Mouse (Mus musculus) heart, embryonic 16.5 days (tissue): ENCODE results near the gene Kif2c. TPM values are rescaled to one million over a fixed set of nuclear protein-coding genes. Genes with fewer than 3 reads are reported as not detected.

Experiments used
- ATAC-seq: fragments of 200-750 bp; cut with Nextera tagmentation; replicated peaks from 2 replicates; pipeline ENCODE4 v1.8.0; 2017; ENCODE audit warnings: moderate number of reproducible peaks; ENCODE audit not compliant: insufficient read depth, low FRiP score; ENCODE audit errors: extremely low read depth
- H3K27ac ChIP-seq: fragments of 300-500 bp; sonication (generic); 2 replicates; pipeline ENCODE4 v1.5.1; 2014; ENCODE audit warnings: mild to moderate bottlenecking, low read length, control low read depth, moderate library complexity
- H3K27me3 ChIP-seq: fragments of 300-500 bp; sonication (generic); 2 replicates; pipeline ENCODE4 v1.6.1; 2014; ENCODE audit warnings: low read length, mixed read lengths; ENCODE audit not compliant: control insufficient read depth, insufficient read depth
- H3K36me3 ChIP-seq: fragments of 300-500 bp; sonication (generic); 2 replicates; pipeline ENCODE4 v1.6.1; 2014; ENCODE audit not compliant: control insufficient read depth, insufficient read depth
- H3K4me1 ChIP-seq: fragments of 300-500 bp; sonication (generic); 2 replicates; pipeline ENCODE4 v1.6.1; 2014; ENCODE audit warnings: low read length, mixed read lengths; ENCODE audit not compliant: control insufficient read depth, insufficient read depth
- H3K4me2 ChIP-seq: fragments of 300-500 bp; sonication (generic); 2 replicates; pipeline ENCODE4 v1.6.1; 2014; ENCODE audit warnings: low read depth, mild to moderate bottlenecking, control low read depth, low read length
- H3K4me3 ChIP-seq: fragments of 300-500 bp; sonication (generic); 2 replicates; pipeline ENCODE4 v1.5.1; 2014; ENCODE audit warnings: mild to moderate bottlenecking, control low read depth, low read length
- H3K9ac ChIP-seq: fragments of 300-500 bp; sonication (generic); 2 replicates; pipeline ENCODE4 v1.6.1; 2014; ENCODE audit warnings: low read length, control low read depth
- H3K9me3 ChIP-seq: fragments of 300-500 bp; sonication (generic); replicated peaks from 2 replicates; pipeline ENCODE4 v1.6.1; 2016; ENCODE audit warnings: low read length; ENCODE audit not compliant: control insufficient read depth
- WGBS: fragments of 180-500 bp; shearing (Covaris S2); extraction: QIAGEN DNeasy Blood & Tissue Kit; methylation state at CpG from one replicate; pipeline ENCODE4 v1.1.7; 2014; 5-methylcytosine and 5-hydroxymethylcytosine counted together
- polyA plus RNA-seq: library from polyadenylated mRNA; unstranded; fragments of >200 nt; fragmentation: Nextera tagmentation; extraction: Ambion mirVana; gene quantifications from 2 replicates; pipeline ENCODE4 v1.2.1, GENCODE M21; 2015

The Kif2c gene
- polyA plus RNA-seq, 1 experiment from 2014 or later, result 36.5 TPM

DNA sequence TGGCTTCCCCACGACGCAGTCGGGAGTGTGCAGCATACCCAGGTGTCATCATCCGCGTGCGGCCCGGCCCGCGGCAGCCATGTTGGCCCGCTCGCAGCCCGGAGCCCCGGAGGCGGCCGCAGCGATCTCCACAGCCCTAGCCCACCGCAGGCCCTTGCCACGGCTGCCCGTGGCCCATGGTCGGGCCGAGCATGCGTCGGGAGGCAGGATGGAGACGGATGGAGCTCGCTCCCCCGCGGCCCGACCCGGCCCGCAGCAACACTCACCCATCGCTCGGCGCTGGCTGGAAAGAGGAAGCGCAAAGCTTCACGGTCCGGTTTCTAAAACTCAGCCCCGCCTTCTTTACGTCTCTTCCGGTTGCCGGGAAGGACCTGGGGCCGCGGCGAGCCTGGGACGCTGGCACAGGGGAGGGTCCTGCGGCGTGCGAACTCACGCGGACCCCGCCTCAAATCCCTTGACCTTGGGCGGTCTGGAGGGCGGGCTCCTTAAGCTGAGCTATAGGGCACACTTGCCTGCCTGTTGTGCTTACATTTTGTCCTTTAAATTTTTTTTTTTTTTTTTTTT, 26.6 kb downstream of the Kif2c start, which contains the start of gene Rps8:
Gene Rps8 (minus strand): TSS at position 452 of the 564 bp plus-strand sequence.
- peak; percentile 90 for ATAC-seq
- under 1% methylated on average over 52 of the region's 52 CpGs for WGBS
- Histone ChIP-seq H3K9ac (peak within 1 kb of the TSS; percentile 99), H3K36me3 (peaks cover 39% of the 10 kb centered on the region), H3K4me2 (peak within 1 kb of the TSS; percentile 95), H3K4me1 (peaks cover 24% of the 10 kb centered on the region), H3K9me3 (no peaks in the 10 kb centered on the region), H3K27me3 (no peaks in the 10 kb centered on the region), H3K27ac (peak within 1 kb of the TSS; percentile 91), H3K4me3 (peak within 1 kb of the TSS; percentile 81)

DNA sequence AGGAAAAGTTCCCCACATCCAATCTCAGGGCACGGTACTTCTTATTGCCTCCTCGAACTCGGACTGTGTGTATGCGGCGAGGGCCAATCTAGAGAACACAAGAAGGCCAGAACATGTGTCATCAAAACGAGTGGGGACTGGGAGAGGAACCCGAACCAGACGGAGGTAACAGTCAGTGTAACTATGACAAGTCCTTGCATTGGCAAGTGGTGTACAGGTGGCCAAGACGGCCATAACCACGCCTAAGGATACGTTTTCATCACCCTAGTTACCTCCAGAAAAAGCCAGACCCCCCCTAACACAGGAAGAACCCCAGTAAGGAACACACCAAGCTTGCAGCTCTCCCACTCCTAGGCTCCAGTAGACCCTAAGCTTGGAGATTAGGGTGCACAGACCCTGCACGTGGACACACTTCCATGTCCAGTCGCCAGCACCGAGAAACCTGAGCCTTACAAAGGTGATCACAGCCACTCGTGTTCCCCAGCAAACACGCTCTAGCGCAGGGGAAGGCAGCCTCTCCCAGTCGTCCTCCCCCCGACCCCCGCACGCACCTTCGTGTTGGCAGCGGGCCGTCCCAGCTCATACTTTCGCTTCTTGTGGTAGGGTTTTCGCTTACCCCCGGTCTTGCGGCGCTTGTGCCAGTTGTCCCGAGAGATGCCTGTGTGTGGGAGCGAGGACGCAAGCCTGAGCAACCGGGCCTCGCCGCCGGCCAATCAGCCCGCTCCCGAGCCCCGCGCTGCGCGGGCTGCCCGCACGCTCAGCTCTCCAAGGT, 27.2 kb downstream of the Kif2c start:
- peak overlapping the region; percentile 99 for H3K9ac ChIP-seq
- H3K4me3 ChIP-seq, result peak overlapping the region; percentile 81
- peaks cover 46% of the 10 kb centered on the region for H3K36me3 ChIP-seq
- peak overlapping the region; percentile 95 for H3K4me2 ChIP-seq
- no peaks in the 10 kb centered on the region for H3K9me3 ChIP-seq
- H3K4me1 ChIP-seq, result peaks cover 24% of the 10 kb centered on the region
- peak overlapping the region; percentile 91 for H3K27ac ChIP-seq
- 1% methylated on average over 44 of the region's 44 CpGs for WGBS
- ATAC-seq, result no peak; the same call in 1 of the 2 replicates
- H3K27me3 ChIP-seq, result no peaks in the 10 kb centered on the region

DNA sequence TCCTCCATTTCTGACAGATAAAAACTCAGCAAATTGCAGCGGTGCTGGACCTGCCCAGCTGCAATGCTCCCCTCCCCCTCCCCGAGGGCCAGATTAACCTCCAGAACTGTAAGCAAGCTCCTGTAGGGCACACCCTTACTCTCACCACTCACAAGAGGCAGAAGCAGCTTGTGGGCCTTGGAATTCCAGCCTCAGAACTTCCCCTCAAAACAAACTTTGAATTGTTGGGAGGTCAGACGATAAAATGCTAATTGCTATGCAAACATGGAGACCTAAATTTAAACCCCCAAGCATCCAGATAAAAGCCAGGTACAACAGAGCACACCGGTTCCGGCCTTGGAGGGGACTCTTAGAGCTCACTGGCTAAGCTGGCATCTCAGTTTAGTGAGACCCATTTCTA, 29.7 kb downstream of the Kif2c start:
- 60% methylated on average over 5 of the region's 5 CpGs for whole genome bisulfite sequencing
- Histone ChIP-seq H3K4me1 (peaks cover 24% of the 10 kb centered on the region), H3K4me2 (no peak overlapping the region), H3K27ac (no peak overlapping the region), H3K9ac (peak overlapping the region; percentile 30; the same call in 1 of the 2 replicates), H3K9me3 (no peaks in the 10 kb centered on the region), H3K27me3 (no peaks in the 10 kb centered on the region), H3K36me3 (peaks cover 44% of the 10 kb centered on the region), H3K4me3 (no peak overlapping the region)
- ATAC-seq, result no peak

DNA sequence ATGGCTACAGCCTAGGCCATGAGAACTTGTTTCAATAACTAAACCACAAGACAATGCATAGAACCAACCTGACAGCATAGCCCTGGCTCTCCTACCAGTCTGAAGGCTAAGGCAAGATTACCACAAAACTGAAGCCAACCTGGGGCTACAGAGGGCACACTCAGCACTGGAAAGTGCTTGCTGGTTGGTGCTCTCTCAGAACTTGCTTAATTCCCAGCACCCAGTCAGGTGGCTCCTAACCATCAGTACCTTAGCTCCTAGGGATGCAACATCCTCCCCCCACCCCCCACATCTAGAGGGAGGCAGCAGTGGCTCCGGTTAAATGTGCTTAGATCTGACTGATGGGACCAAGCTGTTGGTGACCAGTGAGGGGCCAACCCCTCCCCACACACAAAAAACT, 31.0 kb downstream of the Kif2c start:
- Histone ChIP-seq H3K36me3 (peaks cover 44% of the 10 kb centered on the region), H3K27me3 (no peaks in the 10 kb centered on the region), H3K4me2 (no peak overlapping the region), H3K4me1 (peaks cover 24% of the 10 kb centered on the region), H3K9ac (no peak overlapping the region), H3K4me3 (no peak overlapping the region), H3K9me3 (no peaks in the 10 kb centered on the region), H3K27ac (no peak overlapping the region)
- ATAC-seq, result no peak
- 74% methylated on average over 1 of the region's 1 CpGs for WGBS

DNA sequence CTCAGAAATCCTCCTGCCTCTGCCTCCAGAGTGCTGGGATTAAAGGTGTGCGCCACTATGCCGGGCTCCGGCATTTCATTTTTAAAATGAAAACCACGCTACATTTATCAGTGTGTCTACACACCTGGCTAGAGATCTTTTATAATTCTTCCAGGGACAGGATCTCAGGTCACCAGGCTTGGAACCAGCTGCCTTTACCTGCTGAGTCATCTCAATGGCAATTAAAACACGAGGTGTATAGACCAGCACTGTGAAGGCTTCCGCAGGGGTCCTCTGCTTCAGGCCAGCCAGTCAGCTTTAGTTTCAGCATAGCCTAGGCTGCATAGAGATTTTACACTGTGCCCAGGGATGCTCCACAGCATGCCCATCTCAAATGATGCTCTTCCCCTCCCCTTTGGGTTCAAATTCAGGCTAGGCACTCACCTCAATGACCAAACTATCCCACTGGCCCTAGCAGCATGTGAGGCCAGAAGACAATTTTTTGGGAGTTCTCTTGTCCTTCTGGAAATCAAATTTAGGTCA, 32.2 kb downstream of the Kif2c start:
- no peak for ATAC-seq
- H3K27ac ChIP-seq, result no peak overlapping the region
- no peaks in the 10 kb centered on the region for H3K9me3 ChIP-seq
- H3K4me3 ChIP-seq, result no peak overlapping the region
- H3K4me1 ChIP-seq, result peaks cover 24% of the 10 kb centered on the region
- WGBS, result 93% methylated on average over 6 of the region's 6 CpGs
- H3K36me3 ChIP-seq, result peaks cover 44% of the 10 kb centered on the region
- H3K9ac ChIP-seq, result no peak overlapping the region
- no peaks in the 10 kb centered on the region for H3K27me3 ChIP-seq
- no peak overlapping the region for H3K4me2 ChIP-seq

DNA sequence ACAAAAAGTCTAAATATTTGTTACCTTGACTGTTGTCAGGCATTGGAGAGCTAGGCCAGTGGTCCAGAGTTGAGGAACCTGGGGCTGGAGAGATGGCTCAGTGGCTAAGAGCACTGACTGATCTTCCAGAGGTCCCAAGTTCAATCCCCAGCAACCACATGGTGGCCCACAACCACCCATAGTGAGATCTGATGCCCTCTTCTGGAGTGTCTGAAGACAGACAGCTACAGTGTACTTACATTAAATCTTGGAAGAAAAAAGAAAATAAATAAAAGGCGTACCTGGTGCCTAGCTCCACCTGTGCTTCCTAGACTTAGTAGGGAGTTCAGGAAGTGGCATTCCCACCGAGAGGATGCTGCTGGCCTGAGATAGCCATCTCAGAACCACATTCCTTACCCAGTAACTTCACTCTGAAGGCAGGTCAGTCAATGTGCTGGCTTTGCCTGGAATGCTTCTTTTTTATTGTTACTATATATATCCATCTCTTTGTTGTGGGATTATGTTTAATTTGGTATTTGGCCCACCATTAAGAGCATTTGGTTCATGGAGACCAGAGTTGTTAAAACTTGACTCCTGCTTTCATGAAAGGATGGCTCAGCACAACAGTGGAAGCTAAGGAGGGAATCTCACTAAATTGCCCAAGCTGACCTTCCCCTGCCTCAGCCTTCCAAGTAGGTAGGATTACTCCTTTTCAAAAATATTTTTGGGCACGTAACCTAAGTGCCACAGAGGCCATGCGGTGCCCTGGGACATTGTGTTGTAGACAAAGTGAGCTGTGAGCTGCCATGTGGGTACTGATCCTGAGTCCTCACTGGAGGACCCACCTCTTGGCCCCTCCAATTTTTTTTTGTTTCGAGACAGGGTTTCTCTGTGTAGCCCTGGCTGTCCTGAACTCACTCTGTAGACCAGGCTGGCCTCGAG, 32.9 kb downstream of the Kif2c start:
- 71% methylated on average over 6 of the region's 6 CpGs for WGBS
- no peak for ATAC-seq
- H3K4me1 ChIP-seq, result peaks cover 21% of the 10 kb centered on the region
- H3K9me3 ChIP-seq, result no peaks in the 10 kb centered on the region
- H3K27me3 ChIP-seq, result no peaks in the 10 kb centered on the region
- H3K4me2 ChIP-seq, result no peak overlapping the region
- no peak overlapping the region for H3K27ac ChIP-seq
- H3K36me3 ChIP-seq, result peaks cover 44% of the 10 kb centered on the region
- no peak overlapping the region for H3K4me3 ChIP-seq
- H3K9ac ChIP-seq, result no peak overlapping the region

DNA sequence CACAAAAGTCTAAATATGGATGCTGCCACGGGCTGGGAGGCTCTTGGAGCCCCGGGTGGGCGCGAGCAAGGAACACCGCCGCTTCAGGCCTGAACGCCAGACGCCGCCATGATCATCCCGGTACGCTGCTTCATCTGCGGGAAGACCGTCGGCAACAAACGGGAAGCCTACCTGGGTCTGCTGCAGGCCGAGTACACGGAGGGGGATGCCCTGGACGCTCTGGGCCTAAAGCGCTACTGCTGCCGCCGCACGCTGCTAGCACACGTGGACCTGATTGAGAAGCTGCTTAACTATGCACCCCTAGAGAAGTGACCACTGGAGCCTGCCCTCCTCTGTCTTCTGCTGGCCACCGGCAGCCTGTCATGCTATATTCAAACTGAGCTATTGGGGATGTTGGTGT, 33.6 kb downstream of the Kif2c start:
- Histone ChIP-seq H3K9me3 (no peaks in the 10 kb centered on the region), H3K27me3 (no peaks in the 10 kb centered on the region), H3K4me2 (no peak overlapping the region), H3K4me3 (no peak overlapping the region), H3K4me1 (peaks cover 14% of the 10 kb centered on the region), H3K36me3 (peaks cover 37% of the 10 kb centered on the region), H3K9ac (no peak overlapping the region), H3K27ac (no peak overlapping the region)
- WGBS, result 69% methylated on average over 24 of the region's 24 CpGs
- ATAC-seq, result no peak

DNA sequence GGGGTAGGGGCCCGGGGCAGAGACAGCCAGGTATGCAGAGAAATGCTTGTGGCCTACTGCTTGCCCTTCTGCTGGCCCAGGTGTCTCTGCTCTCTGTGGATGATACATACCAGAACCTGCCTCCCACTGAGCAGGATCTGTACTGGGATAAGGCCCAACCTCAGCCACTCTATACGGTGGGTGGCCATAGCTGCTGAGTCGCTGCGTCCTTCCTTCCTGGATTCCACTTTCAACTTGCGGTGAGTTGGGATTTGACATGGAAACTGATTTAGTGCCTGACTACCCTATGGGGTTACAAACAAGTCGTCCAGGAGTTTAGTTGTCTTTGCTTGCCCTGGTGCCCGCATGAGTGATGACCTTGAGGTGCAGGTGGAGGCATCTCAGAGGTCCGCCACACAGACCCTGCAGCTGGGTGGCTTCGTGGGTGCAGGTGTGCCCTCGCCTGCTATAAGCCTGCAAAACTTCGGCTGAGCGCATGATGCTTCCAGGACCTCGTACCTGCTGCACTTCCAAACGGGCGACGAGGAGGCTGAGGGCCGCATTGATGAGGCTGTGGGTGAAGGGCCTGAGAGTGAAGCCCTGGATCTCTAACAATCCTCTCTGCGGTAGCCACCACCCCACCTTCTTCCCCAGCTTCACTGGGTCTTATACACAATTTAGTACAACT, 34.3 kb downstream of the Kif2c start:
- H3K4me2 ChIP-seq, result no peak overlapping the region
- H3K4me3 ChIP-seq, result no peak overlapping the region
- H3K4me1 ChIP-seq, result peaks cover 7% of the 10 kb centered on the region
- 78% methylated on average over 18 of the region's 18 CpGs for WGBS
- H3K27me3 ChIP-seq, result no peaks in the 10 kb centered on the region
- no peaks in the 10 kb centered on the region for H3K9me3 ChIP-seq
- no peak overlapping the region for H3K9ac ChIP-seq
- no peak for ATAC-seq
- peaks cover 31% of the 10 kb centered on the region for H3K36me3 ChIP-seq
- H3K27ac ChIP-seq, result no peak overlapping the region
